Mouse (Mus musculus) liver, embryonic 14.5 days (tissue): ENCODE data around the gene Cd5l.

Experiments
- CTCF ChIP-seq: IDR thresholded peaks from 2 replicates; pipeline ENCODE4 v1.5.1; 2016; ENCODE audit warnings: antibody characterized with exemption, low read depth, control low read depth
- EP300 ChIP-seq: IDR thresholded peaks from 2 replicates; pipeline ENCODE4 v1.6.1; 2016; ENCODE audit warnings: antibody characterized with exemption, low read depth

DNA sequence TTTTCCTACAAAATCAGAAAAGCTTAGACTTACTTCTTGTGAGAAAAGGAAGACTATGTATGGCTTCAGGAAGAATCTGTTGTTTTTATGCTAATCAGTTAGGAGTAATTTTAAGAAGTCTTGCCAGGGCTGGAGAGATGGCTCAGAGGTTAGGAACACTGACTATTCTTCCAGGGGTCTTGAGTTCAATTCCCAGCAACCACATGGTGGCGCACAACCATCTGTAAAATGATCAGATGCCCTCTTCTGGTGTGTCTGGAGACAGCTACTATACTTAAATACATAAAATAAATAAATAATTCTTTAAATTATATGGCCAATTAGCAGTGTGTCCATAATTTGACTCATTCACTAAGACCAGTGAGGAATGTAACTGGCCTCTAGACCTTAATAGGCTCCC, 63.0 kb downstream of the Cd5l start:
- peak; percentile 10; the same call in 1 of the 2 replicates for TF ChIP-seq CTCF
- TF ChIP-seq EP300 = no peak
